Mouse (Mus musculus): ENCODE data around the gene Gm26938. TPM values are rescaled to one million over a fixed set of nuclear protein-coding genes. Genes with fewer than 3 reads are reported as not detected.
A peak's percentile ranks its signal among the peaks of the same experiment; 100 is the strongest.

Gene Gm26938
- polyA plus RNA-seq, 1 experiment from 2014 or later = not detected

GRCm38 (mm10) chr5:139825947-139826346, 260 bp downstream of the Gm26938 start:
- Histone ChIP-seq H3K4me3 (ENCODE audit: low read depth, low read length) (peak overlapping the region; percentile 90), H3K9ac (replicated peaks) (peak overlapping the region; percentile 82), H3K27ac (ENCODE audit: low read depth) (peak overlapping the region; percentile 77; the same call in 1 of the 2 replicates), H3K9me3 (ENCODE audit: low read length) (no peaks in the 10 kb centered on the region), H3K36me3 (replicated peaks; ENCODE audit: insufficient read depth, low read length) (peaks cover 24% of the 10 kb centered on the region), H3K27me3 (ENCODE audit: insufficient read depth, low read length) (no peaks in the 10 kb centered on the region), H3K4me2 (ENCODE audit: low read depth, low read length) (peak overlapping the region; percentile 95), H3K4me1 (ENCODE audit: insufficient read depth) (peaks cover 10% of the 10 kb centered on the region)
- TF ChIP-seq EP300 (IDR thresholded peaks at IDR 0.05; ENCODE audit: low read depth) (no peak), CTCF (IDR thresholded peaks at IDR 0.05; ENCODE audit: low read depth) (no peak)
- ATAC-seq (no peak; the same call in 1 of the 2 replicates), DNase-seq (no peak)
- 26% methylated on average over 11 of the region's 11 CpGs for WGBS (ENCODE audit: insufficient replicate concordance)

GRCm38 (mm10) chr5:139824531-139824930, 1.7 kb downstream of the Gm26938 start:
- H3K27ac ChIP-seq (ENCODE audit: low read depth) = no peak overlapping the region
- 89% methylated on average over 10 of the region's 10 CpGs for WGBS (ENCODE audit: insufficient replicate concordance)
- H3K9me3 ChIP-seq (ENCODE audit: low read length) = no peaks in the 10 kb centered on the region
- peaks cover 10% of the 10 kb centered on the region for H3K4me1 ChIP-seq (ENCODE audit: insufficient read depth)
- peaks cover 24% of the 10 kb centered on the region for H3K36me3 ChIP-seq (replicated peaks; ENCODE audit: insufficient read depth, low read length)
- TF ChIP-seq CTCF (IDR thresholded peaks at IDR 0.05; ENCODE audit: low read depth) (no peak), EP300 (IDR thresholded peaks at IDR 0.05; ENCODE audit: low read depth) (no peak)
- no peak overlapping the region for H3K9ac ChIP-seq (replicated peaks)
- no peak overlapping the region for H3K4me3 ChIP-seq (ENCODE audit: low read depth, low read length)
- H3K27me3 ChIP-seq (ENCODE audit: insufficient read depth, low read length) = no peaks in the 10 kb centered on the region
- no peak overlapping the region for H3K4me2 ChIP-seq (ENCODE audit: low read depth, low read length)
- no peak for ATAC-seq
- no peak for DNase-seq

GRCm38 (mm10) chr5:139821466-139822459, 4.4 kb downstream of the Gm26938 start:
- no peak overlapping the region; the same call in 1 of the 2 replicates for H3K9ac ChIP-seq (replicated peaks)
- ATAC-seq = 0 out of 2 replicates have a peak, but pooled peaks have one; percentile 11
- 65% methylated on average over 12 of the region's 12 CpGs for WGBS (ENCODE audit: insufficient replicate concordance)

GRCm38 (mm10) chr5:139819538-139820181, 6.5 kb downstream of the Gm26938 start, which contains the start of gene Tmem184a:
Tmem184a (minus strand) TSS chr5:139819917.
- Histone ChIP-seq H3K27ac (ENCODE audit: low read depth) (no peak within 1 kb of the TSS), H3K9me3 (ENCODE audit: low read length) (no peaks in the 10 kb centered on the region), H3K4me3 (ENCODE audit: low read depth, low read length) (no peak within 1 kb of the TSS), H3K9ac (replicated peaks) (no peak within 1 kb of the TSS), H3K27me3 (ENCODE audit: insufficient read depth, low read length) (no peaks in the 10 kb centered on the region), H3K4me2 (ENCODE audit: low read depth, low read length) (no peak within 1 kb of the TSS), H3K36me3 (replicated peaks; ENCODE audit: insufficient read depth, low read length) (peaks cover 24% of the 10 kb centered on the region), H3K4me1 (ENCODE audit: insufficient read depth) (peaks cover 13% of the 10 kb centered on the region)
- 82% methylated on average over 9 of the region's 9 CpGs for WGBS (ENCODE audit: insufficient replicate concordance)
- ATAC-seq (no peak), DNase-seq (no peak)
- TF ChIP-seq EP300 (IDR thresholded peaks at IDR 0.05; ENCODE audit: low read depth) = no peak

More at GRCm38 (mm10) chr5:139821466-139822459, 4.4 kb downstream of the Gm26938 start:
- Histone ChIP-seq H3K9me3 (ENCODE audit: low read length) (no peaks in the 10 kb centered on the region), H3K4me2 (ENCODE audit: low read depth, low read length) (no peak overlapping the region), H3K27me3 (ENCODE audit: insufficient read depth, low read length) (no peaks in the 10 kb centered on the region), H3K36me3 (replicated peaks; ENCODE audit: insufficient read depth, low read length) (peaks cover 24% of the 10 kb centered on the region), H3K4me1 (ENCODE audit: insufficient read depth) (peaks cover 17% of the 10 kb centered on the region), H3K27ac (ENCODE audit: low read depth) (no peak overlapping the region), H3K4me3 (ENCODE audit: low read depth, low read length) (no peak overlapping the region)
- no peak for DNase-seq
- TF ChIP-seq CTCF (IDR thresholded peaks at IDR 0.05; ENCODE audit: low read depth) (no peak), EP300 (IDR thresholded peaks at IDR 0.05; ENCODE audit: low read depth) (no peak)

- Histone ChIP-seq H3K27ac (ENCODE audit: low read depth) (no peak overlapping the region), H3K9me3 (ENCODE audit: low read length) (no peaks in the 10 kb centered on the region), H3K4me3 (ENCODE audit: low read depth, low read length) (no peak overlapping the region), H3K27me3 (ENCODE audit: insufficient read depth, low read length) (no peaks in the 10 kb centered on the region), H3K4me2 (ENCODE audit: low read depth, low read length) (no peak overlapping the region), H3K9ac (replicated peaks) (no peak overlapping the region), H3K36me3 (replicated peaks; ENCODE audit: insufficient read depth, low read length) (peaks cover 21% of the 10 kb centered on the region), H3K4me1 (ENCODE audit: insufficient read depth) (peaks cover 13% of the 10 kb centered on the region)
- TF ChIP-seq CTCF (IDR thresholded peaks at IDR 0.05; ENCODE audit: low read depth) (peak; percentile 92), EP300 (IDR thresholded peaks at IDR 0.05; ENCODE audit: low read depth) (no peak)
- DNase-seq (peak; percentile 77), ATAC-seq (peak; percentile 55)
- WGBS (ENCODE audit: insufficient replicate concordance) = 50% methylated on average over 4 of the region's 4 CpGs
Observed at GRCm38 (mm10) chr5:139818801-139819200, 7.4 kb downstream of the Gm26938 start.

GRCm38 (mm10) chr5:139818056-139818455, 8.2 kb downstream of the Gm26938 start:
- no peak overlapping the region for H3K27ac ChIP-seq (ENCODE audit: low read depth)
- TF ChIP-seq EP300 (IDR thresholded peaks at IDR 0.05; ENCODE audit: low read depth) = no peak
- TF ChIP-seq CTCF (IDR thresholded peaks at IDR 0.05; ENCODE audit: low read depth) = no peak
- peaks cover 13% of the 10 kb centered on the region for H3K4me1 ChIP-seq (ENCODE audit: insufficient read depth)

More at GRCm38 (mm10) chr5:139818056-139818455, 8.2 kb downstream of the Gm26938 start:
- Histone ChIP-seq H3K4me2 (ENCODE audit: low read depth, low read length) (no peak overlapping the region), H3K9me3 (ENCODE audit: low read length) (no peaks in the 10 kb centered on the region), H3K9ac (replicated peaks) (0 out of 2 replicates have a peak overlapping the region, but pooled peaks have one; percentile 21), H3K36me3 (replicated peaks; ENCODE audit: insufficient read depth, low read length) (peaks cover 13% of the 10 kb centered on the region), H3K4me3 (ENCODE audit: low read depth, low read length) (no peak overlapping the region), H3K27me3 (ENCODE audit: insufficient read depth, low read length) (no peaks in the 10 kb centered on the region)
- ATAC-seq (no peak), DNase-seq (no peak)
- WGBS (ENCODE audit: insufficient replicate concordance) = 66% methylated on average over 3 of the region's 3 CpGs
